Mouse (Mus musculus) embryonic facial prominence, embryonic 14.5 days (tissue): ENCODE measurements around the gene Flvcr2. TPM values are rescaled to one million over a fixed set of nuclear protein-coding genes. Genes with fewer than 3 reads are reported as not detected.

Source experiments
- ATAC-seq: fragments of 200-750 bp; cut with Nextera tagmentation; 2 replicates; pipeline ENCODE4 v1.8.0; 2017; ENCODE audit warnings: low read depth, moderate number of reproducible peaks, moderate TSS enrichment
- DNase-seq: peaks from one replicate; pipeline ENCODE4 v3.0.0-alpha.2; 2015; ENCODE audit warnings: low spot score
- H3K27ac ChIP-seq: fragments of 300-500 bp; sonication (generic); replicated peaks from 2 replicates; pipeline ENCODE4 v1.5.1; 2014; ENCODE audit warnings: low read depth, mild to moderate bottlenecking, low read length, moderate library complexity
- H3K27me3 ChIP-seq: fragments of 300-500 bp; sonication (generic); replicated peaks from 2 replicates; pipeline ENCODE4 v1.6.1; 2014; ENCODE audit warnings: low read length; ENCODE audit not compliant: control insufficient read depth, insufficient read depth
- H3K36me3 ChIP-seq: fragments of 300-500 bp; sonication (generic); 2 replicates; pipeline ENCODE4 v1.6.1; 2014; ENCODE audit warnings: low read length, mixed read lengths; ENCODE audit not compliant: control insufficient read depth, insufficient read depth
- H3K4me1 ChIP-seq: fragments of 300-500 bp; sonication (generic); 2 replicates; pipeline ENCODE4 v1.6.1; 2014; ENCODE audit warnings: antibody characterized with exemption, low read length; ENCODE audit not compliant: control insufficient read depth, insufficient read depth
- H3K4me2 ChIP-seq: fragments of 300-500 bp; sonication (generic); 2 replicates; pipeline ENCODE4 v1.6.1; 2014; ENCODE audit warnings: low read depth, mild to moderate bottlenecking, low read length, moderate library complexity, mixed read lengths
- H3K4me3 ChIP-seq: fragments of 300-500 bp; sonication (generic); 2 replicates; pipeline ENCODE4 v1.5.1; 2014; ENCODE audit warnings: low read depth, mild to moderate bottlenecking, low read length
- H3K9ac ChIP-seq: fragments of 300-500 bp; sonication (generic); 2 replicates; pipeline ENCODE4 v1.6.1; 2014; ENCODE audit warnings: low read depth, mild to moderate bottlenecking, low read length, moderate library complexity, mixed read lengths
- H3K9me3 ChIP-seq: fragments of 300-500 bp; sonication (generic); 2 replicates; pipeline ENCODE4 v1.6.1; 2016; ENCODE audit warnings: low read length; ENCODE audit not compliant: control insufficient read depth
- WGBS: fragments of 180-500 bp; shearing (Covaris S2); extraction: QIAGEN DNeasy Blood & Tissue Kit; methylation state at CpG from one replicate; pipeline ENCODE4 v1.1.7; 2014; 5-methylcytosine and 5-hydroxymethylcytosine counted together
- microRNA-seq: library from miRNA; unstranded; fragments of <30 nt; microRNA quantifications from one replicate; pipeline ENCODE4, GENCODE M21; 2016; ENCODE audit warnings: borderline number of aligned reads
- polyA plus RNA-seq: library from polyadenylated mRNA; unstranded; fragments of >200 nt; fragmentation: Nextera tagmentation; extraction: Ambion mirVana; gene quantifications from 2 replicates; pipeline ENCODE4 v1.2.1, GENCODE M21; 2014

Flvcr2 gene
- polyA plus RNA-seq, 1 experiment from 2014 or later = 2.7 TPM

DNA sequence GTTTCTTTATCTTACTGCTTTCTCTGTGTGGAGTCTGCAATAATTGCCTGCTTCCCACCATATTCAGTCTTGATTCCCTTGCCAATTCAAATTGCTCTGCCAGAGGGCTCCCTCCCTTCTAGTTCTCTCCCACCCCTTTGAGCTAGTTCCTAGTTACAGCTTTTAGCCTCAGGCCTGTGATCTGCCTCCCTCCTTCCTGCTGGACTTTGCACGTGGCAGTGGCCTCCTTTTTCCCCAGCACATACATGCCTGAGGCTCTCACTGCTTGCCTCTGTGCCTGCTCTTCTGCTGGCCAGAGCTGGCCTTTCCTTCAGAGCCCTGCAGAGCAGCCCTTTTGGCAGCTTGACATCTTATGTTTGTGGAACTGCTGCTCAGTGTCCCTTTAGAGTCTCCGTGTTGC is 116.2 kb downstream of the Flvcr2 start:
- WGBS = 31% methylated on average over 2 of the region's 2 CpGs
- no peak for ATAC-seq
- DNase-seq = no peak
- Histone ChIP-seq H3K4me1 (peaks cover 7% of the 10 kb centered on the region; the same call in 1 of the 2 replicates), H3K36me3 (peaks cover 8% of the 10 kb centered on the region; the same call in 1 of the 2 replicates), H3K4me3 (no peak overlapping the region), H3K27me3 (no peaks in the 10 kb centered on the region), H3K9ac (peak overlapping the region; percentile 42), H3K4me2 (no peak overlapping the region), H3K27ac (peak overlapping the region; percentile 30; the same call in 1 of the 2 replicates), H3K9me3 (no peaks in the 10 kb centered on the region)

Small RNAs within 50 kb of the gene (microRNA-seq; reads per million reads assigned to microRNA genes)
- not detected for gene Gm47285

Other genes starting within 250 kb of the Flvcr2 start
- gene Jdp2, start 147.5 kb upstream of the Flvcr2 start, polyA plus RNA-seq = 1.7 and 2.4 TPM in 2 replicates
- gene Batf, start 59.9 kb upstream of the Flvcr2 start, polyA plus RNA-seq = 7.3 and 8.3 TPM in 2 replicates
- gene Erg28, start 78.0 kb downstream of the Flvcr2 start, polyA plus RNA-seq = 97.5 and 106 TPM in 2 replicates
- 12.4 and 14.8 TPM in 2 replicates for gene Ttll5, start 78.1 kb downstream of the Flvcr2 start, polyA plus RNA-seq